Mouse (Mus musculus) forebrain, postnatal 0 days (tissue): ENCODE results near the gene Vmn2r75. TPM values are rescaled to one million over a fixed set of nuclear protein-coding genes. Genes with fewer than 3 reads are reported as not detected.
"Not testable (repeated sequence)": the region's sequence is repeated elsewhere in the genome, so short reads cannot be mapped to it uniquely, and the experiment has no call there.

ENCODE experiments used
- ATAC-seq: fragments of 200-750 bp; cut with Nextera tagmentation; 2 replicates; pipeline ENCODE4 v1.8.0; 2017; ENCODE audit warnings: mild to moderate bottlenecking, moderate library complexity
- DNase-seq: peaks from one replicate; pipeline ENCODE4 v3.0.0-alpha.2; 2015
- H3K27ac ChIP-seq: fragments of 300-500 bp; sonication (generic); 2 replicates; pipeline ENCODE4 v1.5.1; 2014; ENCODE audit warnings: low read depth, mild to moderate bottlenecking, antibody characterized with exemption, low read length, moderate library complexity, mixed read lengths
- H3K27me3 ChIP-seq: fragments of 300-500 bp; sonication (generic); 2 replicates; pipeline ENCODE4 v1.6.1; 2014; ENCODE audit warnings: mild to moderate bottlenecking, low read length, mixed read lengths; ENCODE audit not compliant: insufficient read depth
- H3K36me3 ChIP-seq: fragments of 300-500 bp; sonication (generic); 2 replicates; pipeline ENCODE4 v1.6.1; 2014; ENCODE audit warnings: mild to moderate bottlenecking, moderate library complexity; ENCODE audit not compliant: insufficient read depth
- H3K4me1 ChIP-seq: fragments of 300-500 bp; sonication (generic); 2 replicates; pipeline ENCODE4 v1.6.1; 2014; ENCODE audit warnings: antibody characterized with exemption; ENCODE audit not compliant: insufficient read depth
- H3K4me2 ChIP-seq: fragments of 300-500 bp; sonication (generic); 2 replicates; pipeline ENCODE4 v1.6.1; 2014; ENCODE audit warnings: low read depth, mild to moderate bottlenecking, moderate library complexity
- H3K4me3 ChIP-seq: fragments of 300-500 bp; sonication (generic); 2 replicates; pipeline ENCODE4 v1.5.1; 2014; ENCODE audit warnings: low read depth, low read length, mixed read lengths
- H3K9ac ChIP-seq: fragments of 300-500 bp; sonication (generic); 2 replicates; pipeline ENCODE4 v1.6.1; 2014; ENCODE audit warnings: mild to moderate bottlenecking
- H3K9me3 ChIP-seq: fragments of 300-500 bp; sonication (generic); 2 replicates; pipeline ENCODE4 v1.6.1; 2016; ENCODE audit warnings: low read length
- CTCF ChIP-seq: sonication (generic); IDR thresholded peaks from 2 replicates; pipeline ENCODE4 v1.5.1; 2016; ENCODE audit warnings: antibody characterized with exemption, control low read depth, low read depth
- WGBS: fragments of 180-500 bp; shearing (Covaris S2); extraction: QIAGEN DNeasy Blood & Tissue Kit; methylation state at CpG from one replicate; pipeline ENCODE4 v1.1.7; 2014; 5-methylcytosine and 5-hydroxymethylcytosine counted together
- polyA plus RNA-seq: library from polyadenylated mRNA; unstranded; fragments of >200 nt; fragmentation: Nextera tagmentation; extraction: Ambion mirVana; gene quantifications from 2 replicates; pipeline ENCODE4 v1.2.1, GENCODE M21; 2015
- total RNA-seq: library from RNA; depleted of rRNA; stranded (reverse); fragments of >200 nt; gene quantifications from 2 replicates; pipeline ENCODE4 v1.2.3, GENCODE M21; 2014; rRNA removed

The Vmn2r75 gene
- not detected in 2 replicates for total RNA-seq
- not detected in 2 replicates for polyA plus RNA-seq

DNA sequence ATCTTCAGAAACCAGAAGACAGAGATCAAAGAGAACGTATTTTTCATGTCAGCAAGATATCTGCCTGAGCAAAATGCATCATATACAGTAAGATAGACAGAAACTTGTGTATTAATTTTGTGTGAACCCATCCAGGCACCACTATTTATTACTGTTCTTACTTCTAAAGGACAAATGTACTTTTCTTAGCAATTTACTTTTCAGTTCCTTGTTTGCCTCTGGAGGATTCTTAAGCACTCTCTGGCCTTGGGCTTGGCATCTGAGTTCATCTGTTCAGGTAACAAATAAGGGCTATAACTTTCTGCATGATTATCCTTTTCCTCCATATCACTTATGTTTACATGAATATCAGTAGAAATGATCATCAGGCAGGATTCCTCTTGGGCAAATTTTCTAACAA lies at the start of gene Vmn2r75:
Vmn2r75 (minus strand) TSS at position 101 of the 400 bp plus-strand sequence.
- ATAC-seq, H3K36me3 ChIP-seq, H3K4me3 ChIP-seq, H3K4me2 ChIP-seq, DNase-seq, H3K9ac ChIP-seq, H3K27ac ChIP-seq, H3K4me1 ChIP-seq, H3K9me3 ChIP-seq, H3K27me3 ChIP-seq: not testable (repeated sequence)
- WGBS, result 67% methylated on average over 1 of the region's 1 CpGs

- H3K4me2 ChIP-seq, result no peak overlapping the region
- no peak overlapping the region for H3K4me3 ChIP-seq
- H3K9ac ChIP-seq, result no peak overlapping the region
- ATAC-seq, result no peak
- no peaks in the 10 kb centered on the region for H3K27me3 ChIP-seq
- DNase-seq, result no peak
- no peaks in the 10 kb centered on the region for H3K36me3 ChIP-seq
- TF ChIP-seq CTCF, result peak; percentile 26; the same call in 1 of the 2 replicates
- H3K9me3 ChIP-seq, result no peaks in the 10 kb centered on the region
- H3K27ac ChIP-seq, result no peak overlapping the region
- no peaks in the 10 kb centered on the region for H3K4me1 ChIP-seq
Observed at GRCm38 (mm10) chr7:86211345-86211744, 39.8 kb upstream of the Vmn2r75 start.

Other genes starting within 250 kb of the Vmn2r75 start
- gene Vmn2r74, start 210.1 kb downstream of the Vmn2r75 start, total RNA-seq, result not detected in 2 replicates
- gene Vmn2r74, start 210.1 kb downstream of the Vmn2r75 start, polyA plus RNA-seq, result not detected in 2 replicates
- not detected in 2 replicates for gene Vmn2r76, start 74.5 kb upstream of the Vmn2r75 start, total RNA-seq
- gene Vmn2r76, start 74.5 kb upstream of the Vmn2r75 start, polyA plus RNA-seq, result not detected in 2 replicates
- not detected in 2 replicates for gene Olfr310, start 105.4 kb upstream of the Vmn2r75 start, total RNA-seq
- not detected in 2 replicates for gene Olfr310, start 105.4 kb upstream of the Vmn2r75 start, polyA plus RNA-seq
- not detected in 2 replicates for gene Olfr309, start 141.9 kb upstream of the Vmn2r75 start, total RNA-seq
- gene Olfr309, start 141.9 kb upstream of the Vmn2r75 start, polyA plus RNA-seq, result not detected in 2 replicates
- gene Olfr308, start 153.9 kb upstream of the Vmn2r75 start, total RNA-seq, result not detected in 2 replicates
- gene Olfr308, start 153.9 kb upstream of the Vmn2r75 start, polyA plus RNA-seq, result not detected in 2 replicates
- gene Olfr307, start 165.8 kb upstream of the Vmn2r75 start, total RNA-seq, result not detected in 2 replicates
- gene Olfr307, start 165.8 kb upstream of the Vmn2r75 start, polyA plus RNA-seq, result not detected in 2 replicates
- not detected in 2 replicates for gene Olfr305, start 195.2 kb upstream of the Vmn2r75 start, total RNA-seq
- not detected in 2 replicates for gene Olfr305, start 195.2 kb upstream of the Vmn2r75 start, polyA plus RNA-seq
- not detected in 2 replicates for gene Olfr304, start 214.9 kb upstream of the Vmn2r75 start, total RNA-seq
- gene Olfr304, start 214.9 kb upstream of the Vmn2r75 start, polyA plus RNA-seq, result not detected in 2 replicates
- gene Olfr303, start 226.0 kb upstream of the Vmn2r75 start, total RNA-seq, result not detected in 2 replicates
- not detected in 2 replicates for gene Olfr303, start 226.0 kb upstream of the Vmn2r75 start, polyA plus RNA-seq
- not detected in 2 replicates for gene Olfr301, start 232.1 kb upstream of the Vmn2r75 start, total RNA-seq
- gene Olfr301, start 232.1 kb upstream of the Vmn2r75 start, polyA plus RNA-seq, result not detected in 2 replicates